Mouse (Mus musculus) myocyte (in vitro differentiated cells): ENCODE data around the gene 4930562C15Rik. TPM values are rescaled to one million over a fixed set of nuclear protein-coding genes. Genes with fewer than 3 reads are reported as not detected.

Experiments
- H3K27me3 ChIP-seq: one replicate; pipeline ENCODE4 v1.6.1; 2011; ENCODE audit not compliant: control insufficient read depth, insufficient read depth, insufficient read length
- H3K36me3 ChIP-seq: one replicate; pipeline ENCODE4 v1.6.1; 2011; ENCODE audit not compliant: control insufficient read depth, insufficient read depth
- H3K4me2 ChIP-seq: one replicate; pipeline ENCODE4 v1.6.1; 2011; ENCODE audit warnings: low read depth, control low read depth
- H3K4me3 ChIP-seq: one replicate; pipeline ENCODE4 v1.5.1; 2011; ENCODE audit warnings: mild to moderate bottlenecking, control low read depth, moderate library complexity
- H3K79me2 ChIP-seq: one replicate; pipeline ENCODE4 v1.6.1; 2011; ENCODE audit not compliant: control insufficient read depth, insufficient read depth
- H3ac ChIP-seq: one replicate; pipeline ENCODE4 v1.6.1; 2011; ENCODE audit not compliant: control insufficient read depth, insufficient read length
- CEBPB ChIP-seq: IDR thresholded peaks from 2 replicates; pipeline ENCODE4 v1.6.1; 2011; ENCODE audit warnings: mild to moderate bottlenecking, moderate library complexity; ENCODE audit not compliant: poor library complexity, insufficient read depth, severe bottlenecking
- E2F4 ChIP-seq: IDR thresholded peaks from one replicate; pipeline ENCODE4 v1.6.1; 2011; ENCODE audit warnings: mild to moderate bottlenecking, control low read depth, moderate library complexity; ENCODE audit not compliant: insufficient read depth
- MAX ChIP-seq: IDR thresholded peaks from one replicate; pipeline ENCODE4 v1.6.1; 2011; ENCODE audit warnings: low read depth, mild to moderate bottlenecking, control low read depth
- MYOD1 ChIP-seq, 3 experiments: IDR thresholded peaks; one replicate each; pipeline ENCODE4 v1.6.1; 2011; ENCODE audit warnings: control low read depth in 2 of 3, low read depth in 2 of 3, mild to moderate bottlenecking in 2 of 3, moderate library complexity in 1 of 3; ENCODE audit not compliant: insufficient read length in 2 of 3, control insufficient read depth in 1 of 3
- MYOG ChIP-seq, 3 experiments: IDR thresholded peaks; one replicate each; pipeline ENCODE4 v1.6.1; 2011; ENCODE audit warnings: control low read depth in 2 of 3, low read depth in 2 of 3, mild to moderate bottlenecking in 2 of 3; ENCODE audit not compliant: insufficient read length in 2 of 3, control insufficient read depth in 1 of 3, insufficient read depth in 1 of 3
- POLR2A ChIP-seq: IDR thresholded peaks from one replicate; pipeline ENCODE4 v1.6.1; 2011; ENCODE audit warnings: low read depth, mild to moderate bottlenecking, control low read depth, moderate library complexity; ENCODE audit not compliant: insufficient read length
- POLR2AphosphoS2 ChIP-seq: IDR thresholded peaks from one replicate; pipeline ENCODE4 v1.6.1; 2011; ENCODE audit warnings: low read depth, control low read depth; ENCODE audit not compliant: insufficient read length
- REST ChIP-seq: IDR thresholded peaks from one replicate; pipeline ENCODE4 v1.6.1; 2011; ENCODE audit warnings: mild to moderate bottlenecking, control low read depth, moderate library complexity; ENCODE audit not compliant: insufficient read depth, insufficient read length
- SRF ChIP-seq: IDR thresholded peaks from one replicate; pipeline ENCODE4 v1.6.1; 2011; ENCODE audit warnings: low read depth; ENCODE audit not compliant: control insufficient read depth, insufficient read length
- TCF12 ChIP-seq: IDR thresholded peaks from one replicate; pipeline ENCODE4 v1.6.1; 2011; ENCODE audit warnings: mild to moderate bottlenecking, control low read depth; ENCODE audit not compliant: poor library complexity, insufficient read depth, severe bottlenecking
- TCF3 ChIP-seq: IDR thresholded peaks from one replicate; pipeline ENCODE4 v1.6.1; 2011; ENCODE audit warnings: low read depth, control low read depth; ENCODE audit not compliant: insufficient read length
- USF1 ChIP-seq: IDR thresholded peaks from one replicate; pipeline ENCODE4 v1.6.1; 2011; ENCODE audit warnings: low read depth, mild to moderate bottlenecking, control low read depth, moderate library complexity
- polyA plus RNA-seq: library from polyadenylated mRNA; unstranded; fragments of >200 nt; fragmentation: generic; extraction: Trizol; gene quantifications from one replicate; pipeline ENCODE4 v1.2.1, GENCODE M21; 2012; ENCODE audit warnings: missing spikeins

4930562C15Rik gene
- polyA plus RNA-seq, 1 experiment: 0.08 TPM

GRCm38 (mm10) chr16:4831650-4832419 is 3.4 kb upstream of the 4930562C15Rik start:
- Histone ChIP-seq H3K79me2 (no peaks in the 10 kb centered on the region), H3K4me3 (no peak overlapping the region), H3K27me3 (no peaks in the 10 kb centered on the region), H3K4me2 (no peak overlapping the region), H3K36me3 (no peaks in the 10 kb centered on the region), H3ac (no peak overlapping the region)
- TF ChIP-seq REST (no peak), MYOG (IDR thresholded peaks at IDR 0.05; ENCODE audit: control insufficient read depth in 1 of 3, insufficient read depth in 1 of 3, insufficient read length in 2 of 3, low read depth in 2 of 3) (no peak), MYOD1 (IDR thresholded peaks at IDR 0.05; ENCODE audit: control insufficient read depth in 1 of 3, insufficient read length in 2 of 3, low read depth in 2 of 3) (no peak)

- no peak for TF ChIP-seq E2F4
- TF ChIP-seq MYOD1 (IDR thresholded peaks at IDR 0.05; ENCODE audit: control insufficient read depth in 1 of 3, insufficient read length in 2 of 3, low read depth in 2 of 3): no peak
- Histone ChIP-seq H3K36me3 (no peaks in the 10 kb centered on the region), H3K27me3 (no peaks in the 10 kb centered on the region), H3K4me3 (no peak overlapping the region), H3ac (no peak overlapping the region), H3K79me2 (no peaks in the 10 kb centered on the region), H3K4me2 (no peak overlapping the region)
These were observed 1.4 kb upstream of the 4930562C15Rik start for GRCm38 (mm10) chr16:4833858-4834257.

GRCm38 (mm10) chr16:4837631-4838030 is 2.4 kb downstream of the 4930562C15Rik start:
- TF ChIP-seq TCF12 (no peak), MYOD1 (IDR thresholded peaks at IDR 0.05; ENCODE audit: control insufficient read depth in 1 of 3, insufficient read length in 2 of 3, low read depth in 2 of 3) (no peak), POLR2AphosphoS2 (no peak), POLR2A (no peak), TCF3 (no peak), USF1 (no peak), MAX (no peak), SRF (no peak), E2F4 (no peak), REST (no peak), CEBPB (no peak), MYOG (IDR thresholded peaks at IDR 0.05; ENCODE audit: control insufficient read depth in 1 of 3, insufficient read depth in 1 of 3, insufficient read length in 2 of 3, low read depth in 2 of 3) (no peak)
- Histone ChIP-seq H3K27me3 (no peaks in the 10 kb centered on the region), H3K36me3 (no peaks in the 10 kb centered on the region)

DNA sequence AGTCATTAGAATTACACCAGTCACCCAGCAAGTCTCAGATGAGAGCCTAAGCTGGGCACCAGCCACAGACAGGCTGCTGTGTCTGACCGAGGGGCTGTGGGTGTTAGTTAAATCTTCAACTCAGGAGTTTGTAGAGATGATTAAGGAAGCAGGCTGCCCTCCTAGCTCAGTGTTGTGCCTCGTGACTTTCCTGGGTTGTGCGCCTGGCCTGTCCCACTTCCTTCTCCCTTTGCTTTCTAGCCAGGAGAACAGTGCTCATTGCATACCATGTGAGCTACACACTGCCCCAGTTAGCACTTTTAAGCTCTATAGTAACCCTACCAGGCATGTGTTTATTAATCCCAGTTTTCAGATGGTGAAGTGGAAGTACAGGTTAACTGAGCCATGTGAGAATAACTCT is 4.3 kb downstream of the 4930562C15Rik start:
- no peaks in the 10 kb centered on the region for H3K36me3 ChIP-seq
- no peak for TF ChIP-seq TCF12
- TF ChIP-seq SRF: no peak
- TF ChIP-seq TCF3: no peak
- no peak for TF ChIP-seq POLR2A
- no peaks in the 10 kb centered on the region for H3K27me3 ChIP-seq
- H3K4me2 ChIP-seq: no peak overlapping the region
- H3K79me2 ChIP-seq: no peaks in the 10 kb centered on the region
- no peak overlapping the region for H3ac ChIP-seq
- no peak overlapping the region for H3K4me3 ChIP-seq

More at GRCm38 (mm10) chr16:4837631-4838030, 2.4 kb downstream of the 4930562C15Rik start:
- no peaks in the 10 kb centered on the region for H3K79me2 ChIP-seq
- H3K4me3 ChIP-seq: no peak overlapping the region
- H3K4me2 ChIP-seq: no peak overlapping the region
- H3ac ChIP-seq: no peak overlapping the region

DNA sequence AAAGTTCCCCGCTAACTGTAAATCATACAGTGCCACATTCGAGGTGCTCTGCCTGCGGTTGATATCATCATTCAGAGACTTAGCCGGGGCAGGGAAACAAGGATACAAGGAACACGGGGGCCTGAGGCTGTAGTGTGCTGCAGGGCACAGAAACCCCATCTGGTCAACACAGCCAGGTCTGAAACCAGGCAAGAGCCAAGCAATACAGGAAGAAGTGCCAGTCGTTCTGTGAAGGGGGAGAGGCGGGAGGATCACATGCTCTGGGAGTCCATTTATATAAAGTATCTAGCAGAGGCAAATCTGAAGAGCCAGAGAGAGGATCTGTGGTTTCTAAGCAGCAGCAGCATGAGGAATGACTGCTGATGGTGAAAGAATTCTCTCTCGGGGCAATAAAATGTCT is 5.0 kb downstream of the 4930562C15Rik start:
- TF ChIP-seq REST: no peak
- no peak for TF ChIP-seq MYOD1 (IDR thresholded peaks at IDR 0.05; ENCODE audit: control insufficient read depth in 1 of 3, insufficient read length in 2 of 3, low read depth in 2 of 3)
- TF ChIP-seq MYOG (IDR thresholded peaks at IDR 0.05; ENCODE audit: control insufficient read depth in 1 of 3, insufficient read depth in 1 of 3, insufficient read length in 2 of 3, low read depth in 2 of 3): no peak
- no peak for TF ChIP-seq E2F4
- TF ChIP-seq POLR2AphosphoS2: no peak
- no peak for TF ChIP-seq USF1
- no peak for TF ChIP-seq TCF3
- TF ChIP-seq CEBPB: no peak
- no peak for TF ChIP-seq MAX
- TF ChIP-seq TCF12: no peak
- no peak for TF ChIP-seq POLR2A
- TF ChIP-seq SRF: no peak
- no peaks in the 10 kb centered on the region for H3K27me3 ChIP-seq
- no peaks in the 10 kb centered on the region for H3K79me2 ChIP-seq
- no peak overlapping the region for H3ac ChIP-seq
- no peak overlapping the region for H3K4me3 ChIP-seq
- H3K4me2 ChIP-seq: no peak overlapping the region
- H3K36me3 ChIP-seq: no peaks in the 10 kb centered on the region
